Mouse (Mus musculus): Measurements from ENCODE around the gene Slc15a4.

- TF ChIP-seq POLR2A (IDR thresholded peaks at IDR 0.05; ENCODE audit: control insufficient read depth, low read depth, low read length): no peak
- no peak for TF ChIP-seq CTCF (IDR thresholded peaks at IDR 0.05; ENCODE audit: control insufficient read depth, insufficient read depth, insufficient replicate concordance, low read depth, low read length)
Observed at GRCm38 (mm10) chr5:127615459-127615858, 17.2 kb downstream of the Slc15a4 start.

Data from testis, adult 2 months (tissue).